Mouse (Mus musculus) spleen, adult 2 months (tissue): Measurements from ENCODE around the gene Mob2.

Source experiments
- CTCF ChIP-seq: fragments of 200-500 bp; IDR thresholded peaks from 2 replicates; pipeline ENCODE4 v1.5.1; 2011; ENCODE audit warnings: mild to moderate bottlenecking, inconsistent platforms; ENCODE audit not compliant: insufficient read depth, insufficient read length, insufficient replicate concordance; ENCODE audit errors: extremely low read depth
- POLR2A ChIP-seq: fragments of 200-500 bp; IDR thresholded peaks from 2 replicates; pipeline ENCODE4 v1.6.1; 2011; ENCODE audit warnings: low read depth, low read length, inconsistent platforms

GRCm38 (mm10) chr7:142071212-142071578 lies 10.3 kb upstream of the Mob2 start:
- TF ChIP-seq CTCF (no peak), POLR2A (no peak)
